Mouse (Mus musculus) thymus, postnatal 36 days (tissue): ENCODE data around the gene Ttll2.
A peak's percentile ranks its signal among the peaks of the same experiment; 100 is the strongest.
"Not testable (repeated sequence)": the region's sequence is repeated elsewhere in the genome, so short reads cannot be mapped to it uniquely, and the experiment has no call there.

Experiments
- DNase-seq, 2 experiments: peaks; one replicate each; pipeline ENCODE4 v3.0.0; 2022; ENCODE audit warnings: mixed read lengths in 2 of 2

The Ttll2 gene

DNA sequence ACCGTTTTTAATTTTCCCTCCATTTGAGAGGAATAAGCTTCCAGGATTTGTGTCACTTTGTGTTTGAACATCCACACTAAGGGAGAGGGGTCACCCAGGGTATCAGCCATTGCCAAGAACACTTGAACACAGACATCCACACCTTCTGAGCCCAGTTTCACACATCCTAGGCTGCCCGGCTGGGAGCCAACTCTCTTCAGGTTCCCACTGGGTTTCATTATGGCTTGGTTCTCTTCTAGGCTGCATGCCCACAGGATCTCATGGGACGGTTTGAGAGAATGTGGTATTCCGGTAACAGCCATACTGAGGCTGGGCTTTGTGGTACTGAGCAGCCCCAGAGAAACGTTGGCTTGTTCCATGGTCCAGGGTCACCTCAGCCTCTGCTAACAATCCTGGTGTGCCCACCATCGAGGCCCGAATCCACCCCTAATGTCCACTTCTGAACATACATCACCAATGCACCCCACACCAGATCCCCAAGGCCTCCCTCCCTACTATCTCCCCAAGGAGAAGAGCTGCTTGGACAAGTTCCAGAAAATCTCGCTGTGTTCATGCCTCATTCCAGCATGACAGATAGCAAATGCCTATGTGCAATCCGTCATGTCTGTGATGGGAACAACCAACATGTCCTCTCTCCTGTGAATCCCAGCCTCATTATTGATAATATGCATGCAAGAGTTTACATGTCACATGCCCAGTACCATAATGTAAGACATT lies 8.4 kb upstream of the Ttll2 start:
- not testable (repeated sequence) for DNase-seq

DNA sequence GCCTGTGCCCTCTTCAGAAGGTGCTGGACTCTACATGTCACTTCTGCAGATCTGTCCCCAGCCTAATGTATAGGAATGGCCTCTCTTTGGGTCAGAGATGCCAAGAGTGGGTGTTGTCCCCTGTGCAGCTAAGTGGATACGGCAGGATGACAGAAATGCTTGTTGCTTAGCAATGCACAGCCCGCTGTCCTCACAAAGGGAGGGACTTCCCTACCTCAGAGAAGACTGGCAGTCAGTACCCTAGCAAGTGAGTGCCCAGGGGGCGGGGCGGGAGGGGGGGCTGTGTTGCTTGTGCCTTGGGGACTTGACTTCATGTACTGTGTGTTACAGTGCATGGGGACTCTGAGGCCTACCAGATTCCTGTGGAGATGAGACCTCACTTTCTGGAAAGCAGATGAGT lies 7.3 kb upstream of the Ttll2 start:
- not testable (repeated sequence) for DNase-seq

DNA sequence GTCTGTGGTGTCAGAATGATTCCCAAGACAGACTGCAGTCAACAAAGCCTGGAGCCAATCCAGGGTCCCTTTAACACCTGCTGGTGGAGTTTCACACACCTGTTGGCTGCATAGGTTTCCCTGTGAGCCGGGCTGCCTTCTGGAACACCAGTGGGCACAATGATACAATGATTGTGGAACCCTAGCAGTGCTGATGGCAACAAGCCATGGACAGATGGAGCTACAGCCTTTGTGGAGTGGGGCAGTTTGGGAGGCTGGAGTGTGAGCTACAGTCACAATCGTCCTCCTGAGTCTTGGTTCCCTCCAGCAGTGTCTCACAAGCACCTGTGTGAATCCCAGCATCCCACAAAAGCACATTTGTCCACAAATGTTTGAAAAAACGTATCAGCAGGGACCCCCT lies 3.7 kb downstream of the Ttll2 start:
- not testable (repeated sequence) for DNase-seq

DNA sequence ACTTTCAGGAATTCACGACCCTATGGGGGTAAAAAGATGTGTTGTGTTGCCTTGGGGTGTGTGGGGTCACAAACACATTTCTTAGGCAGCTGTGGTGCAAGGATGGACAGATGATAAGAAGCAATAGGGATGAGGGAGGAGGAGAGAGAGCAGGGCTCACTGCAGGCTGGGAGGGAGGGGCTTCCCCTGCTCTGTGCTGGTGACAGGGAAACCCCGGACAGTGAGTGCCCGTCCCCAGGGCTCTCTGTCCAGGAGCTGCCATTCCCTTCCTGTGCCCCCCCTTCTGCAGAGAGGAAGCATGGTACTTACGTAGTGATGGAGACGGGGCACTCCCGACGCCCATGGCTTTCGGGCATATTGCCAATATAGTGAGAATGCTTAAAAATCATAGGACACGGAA lies 15.1 kb downstream of the Ttll2 start:
- not testable (repeated sequence) for DNase-seq

DNA sequence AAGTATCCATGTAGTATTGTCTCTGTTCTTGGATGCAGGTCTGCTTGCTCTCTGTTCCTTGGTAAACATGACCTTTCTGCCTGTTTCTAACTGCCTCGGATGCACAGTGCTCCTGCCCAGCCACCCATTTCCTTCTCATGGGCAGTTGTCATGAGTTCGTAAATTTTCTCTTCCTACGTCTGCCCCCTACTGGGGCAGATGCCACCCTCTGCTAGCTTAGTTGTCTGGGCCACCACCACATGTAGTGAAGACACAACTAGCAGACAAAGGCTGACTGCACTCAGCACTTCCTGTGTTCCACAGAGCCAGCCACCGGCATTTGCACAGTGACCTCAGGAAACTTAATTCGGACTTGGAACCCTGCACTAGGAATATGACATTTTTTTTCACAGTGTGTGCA lies 19.8 kb downstream of the Ttll2 start:
- DNase-seq = not testable (repeated sequence)

DNA sequence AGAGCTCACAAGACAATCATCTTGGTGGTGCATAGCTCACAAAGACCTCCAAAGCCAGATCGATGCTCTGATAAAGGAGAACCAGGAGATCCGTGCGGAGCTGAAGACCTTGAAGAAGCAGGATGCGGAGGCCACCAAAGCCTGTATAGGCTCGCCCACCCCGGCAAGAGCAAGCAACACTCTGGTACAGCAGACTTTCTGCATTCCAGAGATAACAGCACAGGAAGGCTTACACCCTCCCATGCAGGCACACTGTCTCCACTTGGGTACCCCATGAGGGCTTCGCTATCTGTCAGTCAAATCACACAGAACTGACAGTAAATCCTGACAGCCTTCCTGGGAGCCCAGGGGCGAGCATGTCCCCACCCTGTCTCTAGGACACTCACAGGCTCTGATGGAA lies 26.1 kb downstream of the Ttll2 start:
- DNase-seq = not testable (repeated sequence)

DNA sequence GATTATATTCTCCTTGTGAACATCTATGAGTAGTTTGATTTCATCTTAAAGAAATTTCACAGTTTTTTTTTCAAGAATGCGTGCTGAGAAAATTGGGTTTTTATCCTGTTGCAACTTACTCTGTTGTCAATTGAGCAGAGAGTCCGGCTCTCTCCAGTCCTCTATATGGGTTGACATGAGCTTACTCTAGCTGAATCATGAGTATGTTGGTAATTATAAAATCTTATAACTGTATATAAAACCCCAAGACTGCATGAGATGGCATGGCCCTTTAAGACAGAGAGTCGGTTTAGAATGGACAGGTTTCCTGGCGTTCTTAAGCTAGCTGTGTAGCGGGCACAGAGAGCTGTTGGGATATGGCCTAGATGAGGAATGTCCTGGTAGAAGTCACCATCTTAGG lies 28.1 kb downstream of the Ttll2 start, which contains the start of gene Tcp10a:
TSS of gene Tcp10a (plus strand) at position 301 of the 400 bp plus-strand sequence.
- DNase-seq = not testable (repeated sequence)

DNA sequence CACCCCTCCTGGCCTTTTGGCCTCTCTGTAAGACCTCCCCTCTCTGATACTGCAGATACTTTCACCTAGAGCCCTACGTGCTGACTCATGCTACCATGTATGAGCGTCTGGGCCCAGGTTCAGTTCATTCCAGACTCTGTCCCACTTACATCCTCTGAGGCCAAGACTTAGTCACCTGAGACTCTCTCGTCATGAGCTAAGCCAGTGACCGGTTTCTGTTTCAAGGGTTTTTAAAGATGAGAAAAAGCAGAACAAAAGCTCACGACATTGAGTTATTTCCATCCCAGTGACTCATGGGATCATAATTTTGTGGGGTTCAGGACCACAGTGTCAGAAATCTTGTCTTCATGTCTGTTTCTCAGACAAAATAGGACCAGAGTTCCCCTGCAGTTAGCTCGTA lies 32.7 kb downstream of the Ttll2 start:
- DNase-seq = not testable (repeated sequence)

DNA sequence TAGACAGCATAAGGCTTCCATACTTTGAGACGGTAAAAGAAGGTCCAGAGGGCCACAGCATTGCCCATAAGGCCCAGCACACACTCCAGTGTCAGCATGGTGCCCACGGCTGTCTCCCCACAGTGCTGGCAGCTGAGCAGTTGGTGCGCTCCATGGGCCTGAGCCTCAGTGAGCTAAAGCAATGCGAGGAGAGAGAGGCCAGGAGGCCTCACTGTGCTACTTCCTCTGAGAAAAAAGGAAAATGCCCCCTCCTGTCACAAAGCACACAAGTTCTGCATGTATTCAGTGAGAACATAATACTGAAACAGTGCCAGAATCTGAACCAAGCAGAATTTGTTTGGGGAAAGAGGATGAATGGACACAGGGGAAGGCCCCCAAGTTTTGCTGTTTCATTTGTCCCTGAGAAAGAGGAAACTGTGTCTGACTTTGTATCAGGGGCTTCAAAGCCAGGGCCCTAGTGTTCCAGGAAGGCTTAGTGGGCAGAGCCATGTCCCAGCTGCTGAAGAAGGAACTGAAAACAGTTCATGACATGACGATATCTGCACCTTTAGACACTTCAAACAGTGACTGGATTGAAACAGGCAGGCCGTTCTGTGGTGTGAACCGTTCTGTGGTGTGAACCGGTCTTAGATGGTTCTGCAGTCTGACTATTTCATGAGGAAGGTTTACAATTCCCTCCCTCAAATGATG lies 36.7 kb downstream of the Ttll2 start:
- not testable (repeated sequence) for DNase-seq

DNA sequence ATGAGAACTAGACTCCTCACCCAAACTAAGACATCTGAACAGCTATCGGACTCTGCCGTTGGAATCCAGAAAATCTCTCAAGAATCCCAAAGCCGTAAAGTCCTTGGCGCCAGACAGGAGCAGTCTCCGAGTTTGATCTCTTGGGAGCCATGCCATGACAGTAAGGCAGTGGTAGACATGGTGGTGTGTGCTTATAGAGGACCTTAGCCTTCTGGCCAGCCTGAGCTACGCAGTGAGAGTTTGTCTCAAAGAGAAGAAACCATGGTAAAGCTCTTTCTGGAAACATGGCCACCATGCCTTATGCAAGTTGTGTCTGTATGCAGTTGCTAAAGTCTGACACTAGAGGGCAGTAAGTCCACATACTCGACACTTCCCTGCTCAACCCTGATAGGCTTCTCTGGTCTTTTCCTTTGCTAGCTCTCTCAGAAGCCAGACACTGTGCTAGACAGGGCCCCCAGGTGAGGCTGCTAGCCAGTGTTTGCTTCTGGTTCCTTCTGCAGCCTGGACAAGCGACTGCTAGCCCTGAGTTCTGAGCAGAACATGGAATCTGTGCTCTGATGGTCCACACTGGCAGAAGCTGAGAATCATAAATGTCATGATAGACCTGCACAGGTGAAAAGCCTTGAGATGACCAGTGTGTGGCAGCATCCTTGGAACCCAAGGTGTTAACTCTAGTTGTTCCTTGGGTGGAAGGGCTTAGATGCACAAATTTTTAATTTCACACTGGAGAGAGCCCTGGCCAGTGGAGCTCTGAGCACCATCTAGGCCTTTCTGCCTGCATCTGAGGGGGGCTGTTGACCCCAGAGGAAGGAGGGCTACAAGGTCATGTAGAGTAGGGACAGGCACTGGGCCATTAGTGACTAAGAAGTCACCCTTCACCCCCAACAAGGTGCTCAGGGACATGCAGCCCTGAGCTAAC lies 46.0 kb downstream of the Ttll2 start:
- peak; percentile 11 to 16 for DNase-seq
